Mouse (Mus musculus) fat pad, adult 2 months (tissue): ENCODE results near the gene Ggt5.

Experiments used
- DNase-seq: peaks from one replicate; pipeline ENCODE4 v3.0.0-alpha.2; 2011; ENCODE audit warnings: low read depth, low spot score; ENCODE audit errors: extremely low read depth

The Ggt5 gene

DNA sequence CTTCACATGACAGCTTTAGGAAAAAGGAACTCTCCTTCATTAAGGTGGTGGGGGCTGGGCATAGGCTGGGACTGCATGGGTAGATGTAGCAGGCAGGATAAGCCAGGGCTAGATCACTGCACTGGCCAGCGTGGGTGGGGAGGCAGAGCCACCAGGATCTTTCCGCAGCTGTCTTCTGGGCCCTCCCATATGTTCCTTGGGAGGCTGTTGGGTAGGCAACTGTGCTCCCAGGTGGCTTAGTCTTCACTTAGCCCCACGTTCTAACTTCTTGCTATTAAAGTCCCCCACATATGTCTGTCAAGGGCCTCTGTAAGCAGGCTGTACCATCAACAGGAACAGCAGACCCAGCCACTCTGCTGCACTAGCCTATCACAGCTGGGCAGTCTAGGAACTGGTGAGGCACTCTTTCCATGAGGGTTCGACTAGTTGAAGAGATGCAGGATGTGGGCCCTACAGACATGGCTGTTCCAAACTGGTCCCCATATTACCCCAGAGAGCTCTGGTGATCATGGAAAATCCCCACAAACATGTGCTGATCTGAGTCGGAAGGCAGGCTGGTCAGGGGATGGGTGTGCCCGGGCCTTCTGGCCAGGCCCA is 61.3 kb downstream of the Ggt5 start:
- DNase-seq: no peak

DNA sequence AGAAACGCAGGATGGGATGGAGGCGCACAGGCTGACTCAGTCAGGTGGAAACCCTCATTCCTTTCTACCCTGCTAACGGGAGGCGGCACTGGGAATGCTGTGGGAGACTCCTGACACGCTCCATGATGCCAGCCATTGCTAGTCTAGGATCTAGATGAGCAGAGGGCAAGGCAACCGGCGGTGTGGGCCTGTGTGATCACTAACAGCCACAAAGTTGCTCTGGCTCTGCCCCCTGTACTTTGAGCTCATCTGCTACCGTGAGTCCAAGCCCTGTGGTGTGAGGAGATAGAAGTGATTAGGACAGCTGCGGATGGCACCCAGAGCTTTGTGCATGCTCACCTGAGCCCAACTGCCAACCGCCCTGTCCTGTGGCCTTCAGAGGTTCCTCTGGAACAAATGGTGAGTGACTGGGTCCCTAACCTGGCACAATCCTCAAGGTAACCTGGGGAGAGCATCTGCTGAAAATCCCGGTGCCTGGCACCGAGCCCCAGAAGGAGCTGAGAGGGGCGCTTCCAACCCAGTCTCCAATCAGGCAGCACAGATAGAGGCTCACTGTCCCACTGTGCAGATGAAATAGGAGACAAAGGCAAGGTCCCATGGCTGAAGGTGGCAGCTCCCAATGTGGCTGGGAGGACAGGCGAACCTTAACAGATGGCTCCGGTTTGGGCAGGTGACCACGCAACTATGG is 62.4 kb downstream of the Ggt5 start:
- no peak for DNase-seq

DNA sequence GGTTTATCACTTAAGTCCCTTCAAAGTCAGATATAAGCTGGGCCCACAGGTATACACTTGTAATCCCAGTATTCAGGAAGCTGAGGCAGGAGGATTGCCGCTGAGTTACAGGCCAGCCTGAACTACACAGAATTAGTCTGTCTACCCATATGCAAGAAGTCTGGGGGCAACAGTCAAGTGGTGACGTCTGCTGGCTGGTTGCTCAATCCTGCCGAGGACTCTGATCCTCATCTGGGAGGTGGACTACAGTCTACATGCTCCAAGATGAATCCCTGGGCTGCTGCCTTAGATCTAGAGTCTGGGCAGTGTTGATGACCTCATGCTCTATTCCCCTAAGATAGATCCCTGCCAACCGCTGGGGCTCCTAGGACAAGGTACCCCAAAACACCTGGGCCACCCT is 64.9 kb downstream of the Ggt5 start:
- no peak for DNase-seq

DNA sequence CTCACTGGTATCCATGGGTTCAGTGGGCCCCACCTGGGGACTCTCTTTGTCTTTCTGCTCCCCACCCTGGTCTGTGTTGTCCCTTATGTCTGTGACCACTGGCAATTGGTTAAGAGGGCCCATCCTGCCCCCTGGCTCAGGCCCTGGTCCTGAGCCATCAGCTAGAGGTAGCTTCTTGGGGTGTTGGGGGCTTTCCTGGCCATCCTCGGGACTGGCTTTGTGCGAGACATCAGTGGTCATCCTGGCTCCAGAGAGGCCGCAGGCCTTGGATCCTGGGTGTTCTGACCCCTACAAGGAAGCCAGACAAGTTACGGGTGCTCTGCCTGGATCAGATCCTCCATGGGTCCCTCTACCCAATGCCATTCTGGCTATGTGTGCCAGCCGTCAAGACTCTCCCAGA is 68.0 kb downstream of the Ggt5 start:
- DNase-seq: no peak

DNA sequence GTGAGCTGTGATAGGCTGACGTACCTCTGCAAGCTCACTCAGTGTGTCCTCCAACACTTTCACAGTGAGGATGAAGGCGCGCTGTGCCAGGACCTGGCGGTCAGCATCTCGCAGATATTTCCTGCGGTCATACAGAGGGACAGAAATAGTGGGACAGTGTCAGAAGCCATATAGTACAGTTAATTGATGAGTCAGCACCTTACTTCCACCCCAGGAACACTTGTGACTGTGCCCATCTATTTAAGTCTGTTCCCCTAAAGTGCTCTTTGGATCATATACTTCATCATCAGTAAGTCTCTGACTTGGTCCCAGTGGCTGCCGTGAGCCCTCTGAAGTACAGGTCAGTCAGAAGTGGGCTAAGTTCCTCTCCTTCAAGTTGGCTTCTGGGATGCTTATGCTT is 68.6 kb downstream of the Ggt5 start:
- no peak for DNase-seq

DNA sequence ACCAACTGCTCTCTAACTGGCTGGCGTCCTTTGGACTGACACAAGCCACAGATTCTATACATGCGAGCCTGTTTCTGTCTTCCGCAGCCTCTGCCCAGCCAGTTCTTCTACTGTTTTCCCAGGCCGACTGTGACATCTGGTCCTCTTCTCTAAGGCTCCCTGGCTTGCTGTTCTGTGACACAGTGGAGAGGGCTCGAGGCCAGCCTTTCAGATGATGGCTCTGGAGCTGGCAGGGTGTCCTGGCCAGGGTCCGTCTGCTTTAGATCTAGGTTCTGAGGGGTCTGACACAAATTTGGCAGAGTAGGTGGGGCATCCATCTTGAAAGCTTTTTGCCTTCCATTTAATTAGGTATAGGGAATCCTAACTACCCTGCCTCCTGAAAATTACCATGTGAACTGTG is 72.2 kb downstream of the Ggt5 start:
- DNase-seq: no peak

DNA sequence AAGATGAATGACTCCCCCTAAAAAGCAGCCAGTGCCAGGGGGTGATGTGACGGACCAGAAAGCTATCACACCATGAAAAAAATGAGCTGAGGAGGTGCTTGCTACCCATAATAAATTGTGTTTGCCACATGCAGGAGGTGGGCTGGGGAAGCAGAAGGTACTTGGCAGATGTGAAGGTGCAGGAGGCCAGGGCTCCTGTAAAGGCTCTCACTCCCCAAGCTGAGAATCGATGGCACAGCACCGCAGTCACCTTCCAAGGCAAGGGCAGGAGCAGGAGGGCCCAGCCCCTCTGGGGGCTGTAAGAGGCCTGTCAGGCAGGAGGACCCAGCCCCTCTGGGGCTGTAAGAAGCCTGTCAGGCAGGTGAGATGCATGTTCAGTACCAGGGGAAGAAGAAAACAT is 72.7 kb downstream of the Ggt5 start:
- DNase-seq: no peak

DNA sequence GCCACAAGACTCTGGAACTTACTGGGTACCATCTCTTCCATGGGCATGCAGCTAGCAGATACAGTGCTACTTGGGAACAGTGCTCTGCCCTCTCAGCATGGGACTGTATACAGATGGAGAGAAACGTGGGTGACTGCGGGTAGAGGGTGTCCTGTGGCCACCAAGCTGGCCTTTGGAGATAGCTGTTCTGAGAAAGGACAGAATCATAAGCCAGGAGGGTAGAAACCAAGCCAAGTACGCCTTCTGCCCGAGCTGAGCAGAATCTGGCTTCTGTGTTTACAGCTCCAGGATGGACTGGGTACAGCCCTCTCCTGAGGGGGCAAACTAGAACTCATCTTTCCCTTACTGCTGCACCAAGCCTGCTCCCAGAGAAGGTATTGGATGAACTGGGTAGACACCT is 73.4 kb downstream of the Ggt5 start:
- DNase-seq: no peak

DNA sequence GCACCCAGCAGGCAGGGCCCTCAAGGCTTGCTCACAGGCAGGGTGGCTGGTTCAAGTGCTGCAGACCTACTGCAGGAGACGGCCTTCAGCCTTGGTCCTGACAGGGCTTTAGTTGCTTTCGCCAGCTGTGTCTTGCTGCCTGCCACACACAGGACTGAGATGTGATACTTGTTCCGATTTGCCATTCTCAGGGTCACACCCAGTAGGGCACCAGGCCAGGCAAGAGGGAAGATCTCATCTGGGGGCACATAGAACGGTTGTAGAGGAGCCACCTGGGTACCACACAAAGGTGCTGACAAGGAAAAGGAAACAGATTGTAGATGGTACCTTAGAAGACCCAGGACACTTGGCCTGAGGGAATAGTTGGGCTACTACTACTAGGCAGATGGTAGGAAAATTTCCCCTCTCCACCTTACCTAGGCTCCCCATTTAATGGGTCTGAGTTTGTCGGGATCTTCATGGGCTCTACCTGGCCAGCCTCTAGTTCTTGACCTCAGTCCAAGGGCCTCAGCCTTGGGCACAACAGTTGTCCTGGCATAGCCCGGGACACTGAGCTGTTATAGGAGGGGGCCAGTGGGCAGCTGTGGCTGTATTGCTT is 75.6 kb downstream of the Ggt5 start:
- no peak for DNase-seq

DNA sequence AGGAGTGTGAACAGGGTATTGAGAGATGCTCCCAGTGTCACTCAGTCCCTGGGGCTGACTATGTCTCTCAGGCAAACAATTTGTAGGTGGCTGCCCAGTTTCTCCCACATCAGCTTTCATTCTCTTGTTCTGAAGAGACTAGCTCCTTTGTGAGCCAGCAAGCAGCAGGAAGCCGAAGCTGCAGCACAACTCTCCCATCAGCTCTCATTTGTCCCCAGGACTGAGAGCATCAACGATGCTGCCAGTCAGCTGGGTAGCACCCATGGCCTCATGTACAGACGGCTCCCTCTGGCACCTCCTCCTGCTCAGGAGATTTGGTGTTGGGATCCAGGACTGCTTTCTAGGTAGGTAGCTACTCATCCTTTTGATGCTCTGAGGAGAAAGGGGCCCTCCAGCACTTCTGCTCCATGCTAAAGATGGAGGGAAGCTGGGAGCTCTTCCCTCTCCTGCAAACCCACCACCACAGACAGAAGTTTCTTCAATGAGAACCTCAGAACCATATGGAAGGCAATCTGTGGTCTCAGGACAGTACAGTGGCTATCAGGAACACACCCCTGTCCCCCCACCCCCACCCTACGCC is 77.4 kb downstream of the Ggt5 start:
- no peak for DNase-seq
